Mouse (Mus musculus): ENCODE measurements around the gene Ces1d.

- no peak for TF ChIP-seq EP300 (IDR thresholded peaks at IDR 0.05; ENCODE audit: low read depth)
- no peak for TF ChIP-seq CTCF (IDR thresholded peaks at IDR 0.05; ENCODE audit: low read depth)
These were observed 31.8 kb upstream of the Ces1d start, which contains the start of gene Ces1e for GRCm38 (mm10) chr8:93229446-93229845.
